Mouse (Mus musculus) layer of hippocampus, adult 2 months (tissue): Measurements from ENCODE around the gene Ptpn23. TPM values are rescaled to one million over a fixed set of nuclear protein-coding genes. Genes with fewer than 3 reads are reported as not detected.

ENCODE experiments used
- DNase-seq, 2 experiments: peaks; one replicate each; pipeline ENCODE4 v3.0.0; 2022; ENCODE audit warnings: low spot score in 2 of 2
- H3K27ac ChIP-seq: fragments of 200-600 bp; 2 replicates; pipeline ENCODE4 v1.8.1; 2022
- H3K4me3 ChIP-seq: fragments of 200-600 bp; 2 replicates; pipeline ENCODE4 v1.8.1; 2022; ENCODE audit warnings: mild to moderate bottlenecking
- CTCF ChIP-seq: fragments of 200-600 bp; conservative IDR thresholded peaks from 2 replicates; pipeline ENCODE4 v1.8.1; 2022; ENCODE audit warnings: antibody characterized with exemption, mild to moderate bottlenecking, moderate library complexity
- long read RNA-seq, 2 experiments: library from polyadenylated mRNA; stranded (forward); transcript quantifications; one replicate each; pipeline ENCODE4 v2.0.0; 2021; ENCODE audit warnings: borderline mapping rate in 2 of 2
- total RNA-seq, 2 experiments: library from RNA; stranded (reverse); gene quantifications; 2 replicates each; pipeline ENCODE4 v1.2.3; 2021

Ptpn23 gene
- 10 to 100 TPM; 57.2 to 57.8 TPM for total RNA-seq
- long read RNA-seq, experiment 1, partial matches to known transcripts, result 10 of 11 reads
- long read RNA-seq, experiment 1, other reads (novel, unspliced or antisense), result 1 of 11 reads
- long read RNA-seq, experiment 2, full-length matches to known transcripts, result 1 of 9 reads
- long read RNA-seq, experiment 2, partial matches to known transcripts, result 5 of 9 reads
- long read RNA-seq, experiment 2, other reads (novel, unspliced or antisense), result 3 of 9 reads

DNA sequence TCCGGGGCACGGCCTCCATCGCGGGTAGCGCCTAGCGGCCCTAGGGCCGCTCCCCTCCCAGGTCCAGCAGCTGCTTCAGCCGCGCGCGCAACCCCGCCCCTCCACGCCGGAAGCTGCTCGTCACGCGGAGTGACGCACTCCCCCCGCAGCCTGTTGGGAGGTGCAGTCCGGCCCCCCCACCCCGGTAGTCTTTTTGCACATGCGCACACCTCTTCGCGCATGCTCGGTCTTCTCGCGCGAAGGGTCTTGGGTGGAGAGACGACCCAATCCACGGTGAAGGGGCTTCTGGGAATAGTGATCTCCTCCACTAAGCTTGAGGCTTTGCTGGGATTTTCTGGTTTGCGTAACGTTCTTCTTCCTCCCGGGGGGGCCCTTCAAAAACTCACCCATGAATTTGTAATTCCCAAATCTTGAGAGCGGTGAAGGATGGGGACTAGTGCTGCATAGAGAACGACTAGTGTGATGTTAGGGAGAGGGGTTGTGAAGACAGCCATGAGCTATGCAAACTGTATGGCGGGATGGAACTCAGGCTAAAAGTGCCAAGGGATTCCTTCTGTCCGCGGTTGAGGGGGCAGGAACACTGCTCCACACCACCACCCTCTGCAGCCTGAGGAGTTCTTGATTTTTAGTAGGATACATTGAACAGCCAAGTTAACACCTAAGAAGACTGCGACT is at the start of gene Ptpn23:
Gene Ptpn23 (minus strand): TSS at position 115 of the 675 bp plus-strand sequence.
- Histone ChIP-seq H3K27ac (peak within 1 kb of the TSS; percentile 94), H3K4me3 (peak within 1 kb of the TSS; percentile 71)
- TF ChIP-seq CTCF, result no peak
- DNase-seq, result peak; percentile 94 to 96

DNA sequence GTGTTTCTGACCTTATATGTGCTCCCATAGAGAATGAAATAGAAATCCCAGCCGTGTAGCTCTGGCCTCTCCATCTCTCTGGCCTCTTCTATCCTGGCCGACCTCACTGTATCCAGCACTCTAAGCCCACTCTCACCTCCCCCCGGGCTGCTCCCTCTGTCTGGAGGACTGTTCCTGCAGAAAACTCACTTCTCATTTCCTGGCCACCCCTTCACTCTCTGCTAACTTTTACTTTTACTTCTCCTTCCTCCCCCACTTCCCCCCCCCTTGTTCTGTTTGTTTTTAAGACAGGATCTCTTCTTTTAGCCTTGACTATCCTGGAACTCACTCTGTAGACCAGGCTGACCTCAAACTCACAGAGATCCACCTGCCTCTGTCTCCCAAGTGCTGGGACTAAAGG is 44.5 kb upstream of the Ptpn23 start:
- TF ChIP-seq CTCF, result no peak
- no peak overlapping the region for H3K4me3 ChIP-seq
- DNase-seq, result no peak
- H3K27ac ChIP-seq, result no peak overlapping the region

DNA sequence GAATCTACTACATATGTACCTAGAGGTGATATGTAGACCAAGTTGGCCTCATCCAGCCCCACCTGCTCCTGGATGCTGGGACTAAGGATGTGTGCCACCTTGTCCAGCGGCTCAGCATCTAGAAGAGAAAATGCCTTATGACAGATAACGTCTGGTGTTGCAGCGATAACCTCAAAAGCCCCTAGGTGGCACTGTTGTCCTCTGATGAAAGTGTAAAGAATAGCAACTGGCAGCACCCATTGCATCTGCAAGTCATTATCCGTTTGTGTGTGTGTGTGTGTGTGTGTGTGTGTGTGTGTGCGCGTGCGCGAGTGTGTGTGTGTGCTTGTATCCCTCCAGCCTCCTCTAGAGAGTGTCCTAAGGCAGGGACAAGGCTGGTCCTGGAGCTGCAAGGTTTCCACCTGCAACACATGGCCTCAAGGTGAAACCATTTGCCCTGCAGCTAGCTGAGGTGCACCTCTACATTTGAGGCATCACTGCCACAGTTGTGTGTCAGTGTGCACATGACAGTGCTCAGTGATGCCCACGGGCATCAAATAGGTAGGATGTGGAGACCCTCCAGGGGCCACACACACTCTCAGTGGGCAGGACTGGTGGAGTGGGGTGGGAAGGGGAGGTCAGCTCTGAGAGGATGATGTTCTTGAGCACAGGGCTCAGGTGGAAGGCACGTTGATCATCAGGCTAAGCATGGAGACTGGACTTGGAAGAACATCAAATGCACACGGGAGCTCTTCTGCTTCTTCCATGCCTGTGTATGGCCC is 41.0 kb upstream of the Ptpn23 start:
- no peak overlapping the region for H3K4me3 ChIP-seq
- peak; percentile 79 for TF ChIP-seq CTCF
- H3K27ac ChIP-seq, result no peak overlapping the region
- DNase-seq, result peak; percentile 76 to 83

DNA sequence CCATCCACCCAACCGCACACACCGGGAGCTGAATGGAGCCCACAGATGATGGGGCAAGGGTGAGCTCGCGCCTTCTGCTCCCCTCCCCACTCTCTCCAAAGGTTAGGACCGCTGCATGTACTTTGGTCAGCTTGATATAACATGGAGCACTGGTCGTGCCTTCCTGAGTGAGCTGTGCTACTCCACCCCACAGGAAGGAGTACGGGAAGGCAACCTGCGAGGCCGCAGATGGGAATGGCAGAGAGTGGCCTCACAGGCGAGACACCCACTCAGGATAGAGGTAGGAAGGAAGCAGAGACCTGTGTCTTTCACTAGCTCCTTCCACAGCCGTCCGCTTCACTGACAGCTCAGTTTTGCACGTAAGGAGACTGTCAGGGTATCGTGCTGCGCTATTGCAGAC is 40.3 kb upstream of the Ptpn23 start:
- Histone ChIP-seq H3K4me3 (no peak overlapping the region), H3K27ac (no peak overlapping the region)
- TF ChIP-seq CTCF, result no peak
- DNase-seq, result no peak

DNA sequence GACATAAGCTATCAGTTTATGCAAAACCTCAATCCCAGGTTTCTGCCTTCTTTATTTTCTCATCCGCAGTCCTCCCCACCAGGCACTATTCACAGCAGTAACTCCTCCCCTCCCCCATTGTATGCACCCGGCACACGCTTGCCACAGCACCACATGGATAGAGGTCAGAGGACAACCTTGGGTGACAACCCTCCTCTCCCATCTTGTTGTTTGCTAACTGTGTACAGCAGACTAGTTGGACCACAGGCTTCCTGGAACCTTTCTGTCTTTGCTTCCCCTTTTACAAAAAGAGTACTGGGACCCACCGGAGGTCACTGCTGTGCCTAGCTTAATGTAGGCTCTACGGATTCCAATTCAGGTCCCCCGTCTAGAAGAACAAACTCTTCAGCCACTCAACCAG is 32.5 kb upstream of the Ptpn23 start:
- DNase-seq, result no peak
- Histone ChIP-seq H3K4me3 (no peak overlapping the region), H3K27ac (no peak overlapping the region)
- no peak for TF ChIP-seq CTCF

DNA sequence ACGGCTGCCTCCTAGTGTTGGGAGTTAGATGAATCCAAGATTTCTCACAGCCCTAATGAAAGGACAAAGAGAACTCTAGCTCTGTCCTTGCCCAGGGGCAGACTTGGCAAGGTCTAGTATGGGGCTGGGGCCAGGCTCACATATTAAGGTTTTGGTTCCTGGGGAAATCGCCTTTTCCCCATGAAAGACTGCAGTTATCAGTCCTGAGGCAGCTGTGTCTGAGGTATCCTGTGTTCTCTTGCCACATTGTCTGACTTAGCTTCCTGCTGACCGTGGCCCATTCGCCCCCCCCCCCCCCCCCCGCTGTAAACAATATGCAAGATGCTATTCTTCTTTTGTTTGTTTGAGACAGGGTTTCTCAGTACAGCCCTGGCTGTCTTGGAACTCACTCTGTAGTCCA is 32.0 kb upstream of the Ptpn23 start:
- H3K4me3 ChIP-seq, result no peak overlapping the region
- TF ChIP-seq CTCF, result peak; percentile 43; the same call in 1 of the 2 replicates
- DNase-seq, result no peak
- no peak overlapping the region for H3K27ac ChIP-seq

DNA sequence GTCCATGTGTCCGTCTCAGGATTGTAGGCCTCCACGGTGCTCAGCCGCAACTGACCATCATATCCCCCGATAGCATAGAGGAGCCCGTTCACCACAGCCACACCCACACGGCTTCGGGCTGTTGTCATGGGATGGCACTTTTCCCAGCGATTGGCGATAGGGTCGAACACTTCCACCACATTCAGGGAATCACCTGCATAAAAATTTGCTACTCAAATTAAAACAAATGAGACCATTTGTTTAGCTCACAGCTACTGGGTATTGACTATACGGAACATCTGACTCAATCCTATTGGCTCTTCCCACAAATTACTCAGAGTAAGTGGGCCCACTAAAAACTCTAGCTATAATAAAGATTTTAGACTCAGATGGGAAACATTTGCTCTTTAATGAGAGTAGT is 28.0 kb upstream of the Ptpn23 start:
- no peak for TF ChIP-seq CTCF
- Histone ChIP-seq H3K4me3 (no peak overlapping the region), H3K27ac (no peak overlapping the region)
- DNase-seq, result no peak

DNA sequence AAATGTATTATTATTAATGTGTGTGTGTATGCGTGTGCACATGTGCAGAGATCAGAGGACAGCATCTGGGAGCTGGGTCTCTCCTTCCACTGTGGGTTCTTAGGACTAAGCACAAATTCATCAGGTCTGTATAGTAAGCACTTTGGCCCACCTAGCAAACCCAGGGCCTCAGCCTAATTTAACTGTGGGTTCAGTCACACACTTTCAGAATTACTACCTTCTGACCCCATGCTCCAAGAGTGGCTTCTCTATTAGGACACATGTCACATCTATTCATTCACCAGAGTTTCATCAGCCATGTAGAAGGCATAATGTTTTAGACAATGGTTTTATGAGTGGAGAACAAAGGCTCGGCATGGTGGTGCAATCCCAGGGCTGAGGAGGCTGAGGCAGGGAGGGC is 25.0 kb upstream of the Ptpn23 start:
- DNase-seq, result no peak
- H3K4me3 ChIP-seq, result no peak overlapping the region
- H3K27ac ChIP-seq, result no peak overlapping the region
- no peak for TF ChIP-seq CTCF

DNA sequence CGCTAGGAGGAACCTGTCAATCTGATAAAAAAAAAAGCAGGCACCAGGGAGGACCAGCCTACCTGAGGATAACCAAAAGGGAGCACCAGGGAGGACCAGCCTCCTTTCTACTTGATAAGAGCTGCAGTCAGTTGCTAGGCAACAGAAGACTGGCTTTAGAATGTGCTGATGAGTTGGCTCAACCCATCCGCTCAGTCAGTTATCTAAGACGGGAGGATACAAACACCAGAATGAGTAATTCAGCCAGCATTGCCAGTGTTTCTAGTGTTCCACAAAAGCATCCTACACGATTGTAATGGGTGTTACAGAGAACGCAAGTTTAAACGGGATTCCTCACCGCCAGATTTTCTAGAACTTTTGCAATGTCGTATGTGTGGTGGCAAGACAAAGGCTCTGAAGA is 23.2 kb upstream of the Ptpn23 start:
- TF ChIP-seq CTCF, result no peak
- Histone ChIP-seq H3K27ac (peak overlapping the region; percentile 43; the same call in 1 of the 2 replicates), H3K4me3 (no peak overlapping the region)
- DNase-seq, result peak; percentile 37 to 85

DNA sequence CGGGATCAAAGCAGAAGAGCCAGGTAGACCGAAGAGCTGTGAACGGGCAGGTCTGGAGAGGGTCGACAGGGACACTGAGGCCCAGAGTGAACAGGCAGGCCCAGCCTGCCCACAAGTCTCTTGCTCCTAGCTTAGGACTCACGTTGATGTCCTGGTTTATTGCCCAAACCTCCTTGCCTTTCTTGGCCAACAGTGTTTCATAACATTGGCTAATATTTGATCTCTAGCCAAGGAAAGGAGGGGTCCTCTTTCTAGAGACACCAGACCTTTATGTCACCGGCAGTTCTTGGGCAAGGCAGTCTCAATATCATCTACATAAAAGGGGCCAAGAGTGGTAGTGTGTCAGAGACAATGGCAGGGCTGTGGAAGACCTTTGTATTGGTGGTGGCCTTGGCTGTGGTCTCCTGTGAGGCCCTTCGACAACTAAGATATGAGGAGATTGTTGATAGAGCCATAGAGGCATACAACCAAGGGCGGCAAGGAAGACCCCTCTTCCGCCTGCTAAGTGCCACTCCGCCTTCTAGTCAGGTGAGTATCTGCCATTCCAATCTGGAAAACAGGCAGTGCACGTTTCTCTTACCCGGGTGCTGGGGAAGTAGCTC is 11.6 kb upstream of the Ptpn23 start, which contains the start of gene Ngp:
Gene Ngp (plus strand): TSS at position 237 of the 602 bp plus-strand sequence.
- no peak within 1 kb of the TSS for H3K4me3 ChIP-seq
- TF ChIP-seq CTCF, result no peak
- DNase-seq, result no peak
- no peak within 1 kb of the TSS for H3K27ac ChIP-seq

DNA sequence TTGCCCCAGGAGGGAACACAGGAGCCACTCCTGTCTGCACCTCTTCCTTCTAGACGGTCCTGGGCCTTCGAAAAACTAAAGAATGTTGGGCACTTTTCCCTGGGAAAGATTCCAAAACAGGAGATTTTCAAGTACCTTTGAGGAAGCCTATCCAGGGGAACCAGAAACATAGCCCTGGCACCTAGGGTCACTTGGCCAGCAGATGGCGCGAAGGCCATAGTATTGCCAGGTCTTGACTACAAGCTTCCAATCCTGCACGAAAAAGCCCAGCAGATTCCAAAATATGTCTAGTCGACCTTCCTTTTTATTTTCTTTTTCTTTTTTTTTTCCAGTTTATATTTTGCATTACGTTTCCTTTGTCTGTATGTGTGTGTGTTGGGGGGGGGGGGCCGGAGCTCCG is 5.8 kb upstream of the Ptpn23 start:
- Histone ChIP-seq H3K27ac (no peak overlapping the region), H3K4me3 (no peak overlapping the region)
- TF ChIP-seq CTCF, result peak; percentile 71
- no peak for DNase-seq

DNA sequence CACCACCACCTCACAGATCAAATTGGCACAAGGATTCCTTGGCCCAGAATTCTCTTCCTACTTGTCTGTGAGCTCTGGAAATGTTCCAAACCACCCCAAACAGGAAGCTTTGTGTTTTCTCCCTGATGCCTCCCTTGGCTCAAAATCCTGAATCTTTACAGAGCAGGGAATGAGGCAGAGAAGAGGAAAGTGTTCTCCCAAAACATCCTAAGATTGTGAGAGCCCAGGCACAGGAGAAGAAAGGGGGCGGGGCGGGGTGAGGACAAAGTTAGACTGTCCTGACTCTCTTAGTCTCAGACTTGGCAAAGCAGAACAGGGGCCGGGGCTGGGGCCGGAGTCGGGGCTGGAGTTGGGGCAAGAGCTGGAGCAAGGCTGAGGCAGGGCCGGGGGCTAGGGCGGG is 4.9 kb upstream of the Ptpn23 start:
- TF ChIP-seq CTCF, result no peak
- no peak overlapping the region for H3K27ac ChIP-seq
- no peak for DNase-seq

More for the DNA sequence above, 4.9 kb upstream of the Ptpn23 start:
- no peak overlapping the region for H3K4me3 ChIP-seq
